Mouse (Mus musculus) retina, postnatal 7 days (tissue): ENCODE results near the gene Iffo2.
"Not testable (repeated sequence)": the region's sequence is repeated elsewhere in the genome, so short reads cannot be mapped to it uniquely, and the experiment has no call there.

Experiments used
- DNase-seq: peaks from one replicate; pipeline ENCODE4 v3.0.0-alpha.2; 2012; ENCODE audit warnings: low read depth, low spot score

Iffo2 gene

GRCm38 (mm10) chr4:139530248-139530647, at the start of gene Iffo2:
Iffo2 (plus strand) TSS chr4:139530548.
- not testable (repeated sequence) for DNase-seq

- DNase-seq = no peak
Observed at GRCm38 (mm10) chr4:139481400-139481799, 48.9 kb upstream of the Iffo2 start.

GRCm38 (mm10) chr4:139483461-139484105, 46.8 kb upstream of the Iffo2 start:
- no peak for DNase-seq

GRCm38 (mm10) chr4:139484496-139484895, 45.9 kb upstream of the Iffo2 start:
- no peak for DNase-seq

GRCm38 (mm10) chr4:139487085-139487484, 43.3 kb upstream of the Iffo2 start:
- DNase-seq = no peak

- DNase-seq = no peak
Observed at GRCm38 (mm10) chr4:139488325-139488724, 42.0 kb upstream of the Iffo2 start.

- no peak for DNase-seq
Observed at GRCm38 (mm10) chr4:139489946-139490345, 40.4 kb upstream of the Iffo2 start.

- no peak for DNase-seq
Observed at GRCm38 (mm10) chr4:139490413-139491055, 39.8 kb upstream of the Iffo2 start.

- DNase-seq = no peak
Observed at GRCm38 (mm10) chr4:139491541-139492170, 38.7 kb upstream of the Iffo2 start.

- no peak for DNase-seq
Observed at GRCm38 (mm10) chr4:139492258-139492833, 38.0 kb upstream of the Iffo2 start.

- DNase-seq = no peak
Observed at GRCm38 (mm10) chr4:139493227-139494025, 36.9 kb upstream of the Iffo2 start.

- DNase-seq = no peak
Observed at GRCm38 (mm10) chr4:139500814-139501213, 29.5 kb upstream of the Iffo2 start.

- peak; percentile 9 for DNase-seq
Observed at GRCm38 (mm10) chr4:139501702-139502101, 28.6 kb upstream of the Iffo2 start.

GRCm38 (mm10) chr4:139503919-139504318, 26.4 kb upstream of the Iffo2 start:
- no peak for DNase-seq

- DNase-seq = no peak
Observed at GRCm38 (mm10) chr4:139505716-139506115, 24.6 kb upstream of the Iffo2 start.

GRCm38 (mm10) chr4:139506727-139507126, 23.6 kb upstream of the Iffo2 start:
- DNase-seq = no peak

GRCm38 (mm10) chr4:139509069-139509468, 21.3 kb upstream of the Iffo2 start:
- no peak for DNase-seq

GRCm38 (mm10) chr4:139511557-139511956, 18.8 kb upstream of the Iffo2 start:
- DNase-seq = no peak

- DNase-seq = no peak
Observed at GRCm38 (mm10) chr4:139512985-139513384, 17.4 kb upstream of the Iffo2 start.

- no peak for DNase-seq
Observed at GRCm38 (mm10) chr4:139519221-139519620, 11.1 kb upstream of the Iffo2 start.

- DNase-seq = no peak
Observed at GRCm38 (mm10) chr4:139521926-139522325, 8.4 kb upstream of the Iffo2 start.

GRCm38 (mm10) chr4:139526475-139526874, 3.9 kb upstream of the Iffo2 start:
- DNase-seq = peak; percentile 24
